Mouse (Mus musculus) kidney, postnatal 14 days (tissue): ENCODE results near the gene Ntrk2.
"Not testable (repeated sequence)": the region's sequence is repeated elsewhere in the genome, so short reads cannot be mapped to it uniquely, and the experiment has no call there.

ENCODE experiments used
- DNase-seq: peaks from one replicate; pipeline ENCODE4 v3.0.0; 2022; ENCODE audit warnings: mixed read lengths

Gene Ntrk2

DNA sequence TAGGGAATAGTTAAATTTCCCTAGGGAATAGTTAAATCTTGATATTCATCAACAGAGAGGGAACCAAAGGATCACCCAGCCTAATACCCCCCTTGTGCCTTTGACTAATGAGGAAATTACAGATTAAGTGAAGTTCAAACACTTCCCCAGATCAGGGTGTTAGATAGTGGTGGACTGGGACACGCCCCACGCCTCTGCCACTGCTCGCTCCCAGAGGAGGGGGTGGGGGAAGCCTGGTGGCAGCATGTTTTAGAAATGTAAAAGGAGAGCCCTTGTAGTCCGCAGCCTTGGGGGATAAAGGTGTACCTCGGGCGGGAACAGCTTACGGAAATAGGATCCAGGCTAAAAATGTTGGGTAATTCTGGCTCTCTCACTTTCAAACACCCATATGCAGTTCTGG lies 252.7 kb downstream of the Ntrk2 start:
- DNase-seq: no peak

- DNase-seq: no peak
Observed at GRCm38 (mm10) chr13:59065677-59066076, 259.3 kb downstream of the Ntrk2 start.

DNA sequence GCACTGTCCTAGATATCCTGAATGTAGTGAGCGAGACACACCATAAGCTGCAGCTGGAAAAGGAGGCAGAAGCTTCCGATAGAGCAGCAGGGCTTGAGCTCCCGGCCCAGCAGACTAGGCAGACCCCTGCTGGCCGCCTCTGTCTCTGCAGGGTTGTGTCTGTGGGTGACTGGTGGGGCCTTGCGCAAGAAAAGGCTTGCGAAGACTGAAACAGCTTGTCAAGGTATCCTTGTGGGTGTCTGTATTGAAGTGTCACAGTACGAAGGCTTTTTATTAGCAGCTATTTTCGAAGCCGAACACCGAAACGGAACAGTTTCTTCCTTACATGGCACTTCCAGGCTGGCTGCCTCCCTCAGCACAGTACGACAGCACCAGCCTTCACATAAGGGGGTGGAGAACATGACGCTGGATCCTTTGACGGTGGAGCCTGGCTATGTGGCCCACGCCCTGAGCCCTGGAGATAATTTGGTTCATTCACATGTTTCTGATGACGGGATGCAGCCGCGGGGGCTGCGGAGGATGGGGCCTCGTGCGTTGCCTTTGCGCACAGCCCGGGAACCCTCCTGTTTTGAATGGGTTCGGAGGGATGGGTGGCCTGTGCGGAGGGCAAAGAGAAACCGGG lies 267.4 kb downstream of the Ntrk2 start:
- DNase-seq: peak; percentile 79

DNA sequence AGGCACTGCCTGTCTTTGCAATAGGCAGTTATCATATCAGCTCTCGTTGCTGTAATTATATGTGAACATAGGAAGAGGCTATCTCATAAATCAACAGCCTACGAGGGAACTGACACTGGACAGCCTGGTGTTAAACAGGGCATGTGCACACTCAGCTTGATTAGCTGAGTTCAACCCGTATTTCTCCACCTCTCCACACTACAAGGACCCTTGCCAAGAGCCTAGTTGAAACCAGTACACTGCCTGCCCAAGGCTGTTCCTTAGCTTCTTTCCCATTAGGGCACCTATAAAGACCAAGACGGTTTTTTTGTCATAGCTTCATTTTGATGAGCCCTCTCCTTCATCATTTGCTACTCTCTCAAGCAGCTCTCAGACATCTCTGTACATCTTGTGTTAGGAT lies 270.1 kb downstream of the Ntrk2 start:
- no peak for DNase-seq

GRCm38 (mm10) chr13:59079761-59080461 lies 273.5 kb downstream of the Ntrk2 start:
- DNase-seq: no peak

- DNase-seq: no peak
Observed at GRCm38 (mm10) chr13:59080468-59080867, 274.1 kb downstream of the Ntrk2 start.

DNA sequence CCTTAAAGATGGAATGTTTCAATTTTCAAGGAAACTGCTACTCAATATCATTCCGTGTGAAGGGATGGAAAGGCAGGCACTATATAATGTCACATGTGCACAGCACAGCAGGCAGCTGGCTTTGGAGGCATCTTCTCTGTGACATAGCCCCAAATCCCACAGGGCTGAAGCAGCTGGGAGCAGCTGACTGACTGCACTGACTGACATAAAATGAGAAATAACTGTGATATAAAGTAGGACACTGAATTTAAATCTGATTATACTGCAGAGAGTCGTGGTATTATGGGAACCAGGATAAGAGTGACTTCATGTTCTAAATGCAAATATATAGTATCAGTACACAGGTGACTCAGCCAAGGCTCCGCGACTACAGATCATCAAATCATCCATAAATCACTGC lies 282.6 kb downstream of the Ntrk2 start:
- peak; percentile 7 for DNase-seq

DNA sequence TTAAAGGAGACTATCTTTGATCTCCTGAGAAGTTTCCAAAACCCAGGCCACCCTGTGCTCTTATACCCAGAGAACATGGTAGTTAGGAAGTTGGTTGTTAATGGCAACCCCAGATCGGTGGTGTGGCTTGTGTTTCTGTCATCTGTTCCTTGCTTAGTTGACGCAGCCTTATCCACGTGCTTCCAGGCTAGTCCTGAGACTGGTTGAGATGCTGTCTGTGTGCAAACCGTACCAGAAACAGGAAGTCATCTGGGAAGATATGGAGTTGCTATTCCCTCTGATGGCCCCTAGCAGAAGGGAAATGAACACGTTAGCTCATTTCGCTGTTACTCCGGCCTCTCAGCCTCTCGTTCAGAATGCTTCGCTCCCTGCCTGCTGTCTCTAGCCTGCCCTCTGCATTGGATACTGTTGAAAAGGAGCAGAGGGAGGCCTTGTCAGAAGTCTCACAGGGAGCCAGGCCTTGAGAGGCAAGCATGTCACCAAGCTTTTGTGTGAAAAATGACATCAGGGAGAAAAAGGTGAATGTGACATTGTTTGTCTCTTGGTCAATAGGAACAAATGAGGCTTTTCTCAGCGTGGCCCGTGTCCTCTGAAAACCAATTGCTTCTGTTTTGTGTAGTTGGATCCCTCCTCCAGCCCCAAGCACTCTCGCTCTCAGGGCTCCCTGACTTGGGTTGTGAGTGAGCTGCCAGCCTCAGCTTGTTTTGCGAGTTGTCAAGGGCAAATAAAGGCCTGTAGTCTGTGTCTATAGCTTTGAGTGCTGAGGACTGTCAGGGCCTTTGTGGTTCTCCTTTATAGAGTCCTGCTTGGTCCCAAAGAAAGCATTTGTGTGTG lies 285.0 kb downstream of the Ntrk2 start:
- no peak for DNase-seq

DNA sequence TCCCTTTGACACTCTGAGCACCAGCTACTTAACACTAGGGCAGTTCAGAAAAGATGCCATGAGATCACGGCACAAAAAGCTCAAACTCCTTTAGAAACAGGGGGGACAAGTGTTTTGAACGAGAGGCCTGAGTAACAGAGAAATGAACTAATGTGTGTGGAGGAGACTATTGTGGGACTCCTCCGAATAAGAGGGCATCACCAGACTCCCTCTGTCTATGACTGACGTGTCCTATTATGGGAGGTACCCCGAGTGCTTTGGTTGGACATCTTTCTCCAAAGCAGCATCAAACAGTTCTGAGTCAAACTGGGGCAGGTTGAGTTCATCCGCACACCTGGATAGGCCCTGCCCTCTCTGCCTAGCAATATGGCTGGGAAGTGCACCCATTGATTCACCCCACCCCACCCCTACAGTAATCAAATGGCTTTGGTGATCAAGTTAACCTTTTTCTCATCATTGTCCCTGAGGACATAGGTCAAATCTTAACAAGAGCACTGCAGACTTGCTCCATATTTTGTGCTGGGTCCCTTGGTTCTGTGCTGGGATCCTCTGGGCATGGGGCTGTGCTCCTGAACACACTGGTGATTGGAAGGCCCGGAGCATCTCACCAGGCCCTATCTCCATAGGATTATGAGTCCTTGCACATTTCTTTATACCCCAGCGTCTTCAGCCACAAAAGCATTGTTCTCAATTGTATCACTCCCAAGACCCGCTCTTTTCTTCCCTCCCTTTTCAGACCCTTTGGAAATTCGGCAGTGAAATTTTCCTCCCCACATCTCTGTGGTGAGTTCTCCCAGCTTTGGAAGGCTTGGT lies 285.9 kb downstream of the Ntrk2 start:
- no peak for DNase-seq

- no peak for DNase-seq
Observed at GRCm38 (mm10) chr13:59092858-59093154, 286.4 kb downstream of the Ntrk2 start.

DNA sequence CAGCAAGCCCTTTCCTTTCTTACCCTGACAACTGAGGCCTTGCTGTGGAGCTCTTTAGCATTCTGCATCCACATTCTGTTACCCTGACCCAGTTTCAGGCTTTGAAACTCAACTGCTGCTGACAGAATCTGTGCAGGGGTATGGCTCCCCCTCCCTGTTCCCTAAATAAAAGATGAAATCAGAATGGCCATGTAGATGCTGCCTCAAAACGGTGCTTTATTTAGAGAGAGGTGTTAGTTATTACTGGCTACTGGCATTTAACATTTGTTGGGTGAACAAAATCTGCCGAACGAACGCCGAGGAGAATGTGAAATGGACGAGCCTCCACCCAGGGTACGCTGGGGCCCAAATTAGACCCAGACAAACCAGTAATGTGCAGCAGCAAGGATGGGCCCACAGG lies 288.4 kb downstream of the Ntrk2 start:
- no peak for DNase-seq

DNA sequence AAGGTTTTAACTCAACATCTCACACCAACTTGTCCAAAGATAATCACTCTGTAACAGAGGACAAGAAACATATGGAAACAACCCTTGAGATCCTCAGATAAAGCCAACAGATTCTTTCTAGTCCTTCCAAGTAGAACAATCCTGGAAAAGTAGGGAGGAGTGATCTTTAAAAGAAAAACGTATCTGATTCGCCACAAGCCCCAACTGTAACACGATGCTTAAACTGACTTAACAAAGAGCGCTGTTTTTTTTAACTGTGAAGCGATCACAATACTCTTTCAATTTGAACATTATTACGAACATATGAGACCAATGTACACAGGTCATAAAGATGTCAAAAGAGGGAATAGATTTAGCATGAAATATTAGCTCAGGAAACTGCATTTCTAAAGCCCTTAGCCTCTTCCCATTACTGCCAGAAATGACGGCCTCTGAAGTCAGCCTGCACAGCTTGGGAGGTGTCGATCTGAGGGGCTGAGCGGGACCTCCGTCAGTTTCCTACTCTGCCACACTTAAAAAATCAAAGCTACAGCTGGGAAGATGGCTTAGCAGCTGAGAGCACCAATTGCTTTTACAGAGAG lies 289.5 kb downstream of the Ntrk2 start:
- no peak for DNase-seq

- no peak for DNase-seq
Observed at GRCm38 (mm10) chr13:59100086-59100485, 293.7 kb downstream of the Ntrk2 start.

DNA sequence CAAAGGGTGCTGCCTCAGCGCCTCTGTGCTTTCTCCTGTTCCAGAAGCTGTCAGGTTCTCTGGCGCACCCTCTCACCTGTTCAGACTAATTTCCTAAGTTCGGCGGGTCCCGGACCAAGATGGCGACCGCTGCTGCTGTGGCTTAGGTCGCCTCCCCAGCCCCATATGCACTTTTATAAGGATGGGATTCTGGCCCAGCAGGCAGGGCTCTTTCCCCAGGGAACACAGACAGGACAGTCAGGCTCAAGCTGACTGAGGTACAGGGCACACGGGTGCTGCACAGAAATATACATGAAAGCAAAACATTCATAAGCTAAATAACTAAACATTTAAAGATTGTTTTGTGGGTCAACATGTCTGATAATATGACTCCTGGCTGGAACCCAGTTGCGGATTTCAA lies 301.4 kb downstream of the Ntrk2 start:
- not testable (repeated sequence) for DNase-seq

- no peak for DNase-seq
Observed at GRCm38 (mm10) chr13:59110107-59110506, 303.7 kb downstream of the Ntrk2 start.

DNA sequence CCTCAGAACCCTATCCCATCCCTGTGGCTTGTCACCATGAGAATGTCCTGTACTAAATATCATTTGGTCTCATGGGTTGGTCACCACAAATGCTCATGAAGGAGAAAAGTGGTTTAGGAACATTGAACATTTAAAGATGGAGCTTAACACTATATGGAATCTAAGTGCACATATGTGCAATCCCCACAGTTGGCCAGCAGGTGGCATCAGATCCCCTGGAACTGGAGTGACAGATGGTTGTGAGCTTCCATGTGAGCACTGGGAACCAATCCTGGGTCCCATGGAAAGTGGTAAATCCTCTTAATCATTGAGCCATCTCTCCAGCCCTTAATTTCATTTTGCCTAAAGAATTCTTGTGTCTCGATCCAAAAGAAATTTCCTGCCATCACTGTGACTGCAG lies 308.3 kb downstream of the Ntrk2 start:
- no peak for DNase-seq

DNA sequence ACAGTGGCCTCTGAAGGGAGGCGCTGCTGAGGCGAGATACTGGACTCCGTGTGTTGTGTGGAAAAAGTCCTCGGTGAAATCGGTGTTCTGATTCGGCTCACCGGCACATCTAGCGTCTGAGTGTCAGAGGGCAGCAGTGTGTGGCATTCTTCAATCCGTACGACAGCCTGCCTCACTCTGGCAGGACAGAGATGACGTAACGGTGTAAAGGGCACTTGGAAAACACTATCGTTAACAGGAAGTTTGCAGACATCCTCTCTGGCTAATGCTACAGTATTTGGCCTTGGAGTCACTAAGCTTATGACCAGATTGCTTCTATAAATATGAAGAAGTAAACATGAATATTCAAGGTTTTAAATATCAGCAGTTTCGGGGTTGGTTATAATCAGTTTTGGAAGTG lies 309.2 kb downstream of the Ntrk2 start:
- no peak for DNase-seq

GRCm38 (mm10) chr13:59117233-59117632 lies 310.9 kb downstream of the Ntrk2 start:
- no peak for DNase-seq

DNA sequence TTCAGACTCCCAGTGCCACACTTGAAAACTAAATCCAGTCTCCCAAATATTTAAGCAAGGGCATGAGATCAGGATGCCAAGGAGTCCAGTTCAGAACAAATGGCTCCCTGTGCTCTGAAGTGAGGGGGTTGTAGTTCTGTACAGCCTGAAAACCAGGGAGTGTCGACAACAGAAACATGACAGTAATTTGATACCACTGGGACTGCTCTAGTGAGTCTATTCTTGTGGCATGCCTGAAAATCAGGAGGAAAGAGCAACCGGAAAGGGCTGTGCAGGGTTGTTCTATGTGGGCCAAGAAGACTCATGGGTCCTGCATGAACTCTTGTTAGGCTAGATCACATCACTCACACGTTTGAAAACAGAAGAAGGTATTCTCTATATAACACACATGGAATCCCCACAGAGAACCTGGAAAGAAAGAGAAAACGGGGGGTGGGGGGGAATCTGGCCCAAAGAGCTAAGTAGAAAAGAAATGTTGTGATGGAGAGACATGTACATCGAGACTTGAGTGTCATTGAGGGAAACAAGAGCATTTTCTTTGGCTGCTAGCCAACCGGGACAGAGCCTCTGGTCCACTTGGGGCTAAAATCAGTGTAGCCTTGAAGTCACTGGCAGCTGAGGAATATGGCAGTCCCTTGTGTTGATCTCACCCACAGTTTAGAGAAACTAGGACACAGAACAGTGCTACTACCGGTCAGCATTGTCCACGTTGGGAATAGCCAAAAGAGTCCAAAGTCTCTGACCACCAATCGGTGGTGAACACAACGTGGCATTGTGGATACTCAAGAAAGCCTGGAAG lies 313.4 kb downstream of the Ntrk2 start:
- no peak for DNase-seq

- DNase-seq: no peak
Observed at GRCm38 (mm10) chr13:59143141-59143744, 336.9 kb downstream of the Ntrk2 start.

- no peak for DNase-seq
Observed at GRCm38 (mm10) chr13:59144321-59144856, 338.0 kb downstream of the Ntrk2 start.
